Mouse (Mus musculus) embryonic fibroblast, embryonic 13.5 days (primary cell): ENCODE results near the gene Kbtbd8.

Experiments
- CTCF ChIP-seq: IDR thresholded peaks from 2 replicates; pipeline ENCODE4 v1.5.1; 2011; ENCODE audit warnings: mild to moderate bottlenecking, control low read depth, low read length, moderate library complexity, borderline replicate concordance; ENCODE audit not compliant: insufficient read depth
- POLR2A ChIP-seq: IDR thresholded peaks from 2 replicates; pipeline ENCODE4 v1.6.1; 2011; ENCODE audit warnings: low read depth, mild to moderate bottlenecking, control low read depth, low read length, moderate library complexity

- TF ChIP-seq CTCF (no peak), POLR2A (no peak)
Observed at GRCm38 (mm10) chr6:95116946-95117345, at the start of gene Kbtbd8.
